Mouse (Mus musculus) CH12.LX (cell line): ENCODE data around the gene Pdlim1. TPM values are rescaled to one million over a fixed set of nuclear protein-coding genes. Genes with fewer than 3 reads are reported as not detected.

ENCODE experiments used
- DNase-seq: peaks from one replicate; pipeline ENCODE4 v3.0.0-alpha.2; 2013; ENCODE audit errors: extremely low read depth
- H3K27ac ChIP-seq: 2 replicates; pipeline ENCODE4 v1.5.1; 2012; ENCODE audit warnings: low read depth, mild to moderate bottlenecking, control low read depth, moderate library complexity; ENCODE audit not compliant: insufficient read depth
- H3K27me3 ChIP-seq: replicated peaks from 2 replicates; pipeline ENCODE3; 2012; ENCODE audit warnings: inconsistent platforms
- H3K36me3 ChIP-seq, 2 experiments: replicated peaks in 1 of 2; 2 replicates each; pipeline versions ENCODE3 to v1.6.1; 2012; ENCODE audit warnings: inconsistent platforms in 1 of 2, low read length in 1 of 2, mild to moderate bottlenecking in 1 of 2, mixed read lengths in 1 of 2, moderate library complexity in 1 of 2; ENCODE audit not compliant: control insufficient read depth in 1 of 2, insufficient read depth in 1 of 2
- H3K4me1 ChIP-seq, 2 experiments: 2 replicates each; pipeline ENCODE4 v1.6.1; 2012; ENCODE audit warnings: inconsistent platforms in 1 of 2, moderate library complexity in 1 of 2; ENCODE audit not compliant: insufficient read depth in 2 of 2, control insufficient read depth in 1 of 2
- H3K4me2 ChIP-seq: 2 replicates; pipeline ENCODE4 v1.6.1; 2012; ENCODE audit warnings: low read depth, mild to moderate bottlenecking, control low read depth; ENCODE audit not compliant: poor library complexity, insufficient read depth, severe bottlenecking
- H3K4me3 ChIP-seq, 3 experiments: fragments of 150-350 bp in 1 of 3; sonication (generic) in 1 of 3; replicated peaks in 1 of 3; 2 replicates each; pipeline versions ENCODE3 to v1.5.1; 2011 to 2012; ENCODE audit warnings: low read depth in 2 of 3, low read length in 2 of 3, mild to moderate bottlenecking in 2 of 3, moderate library complexity in 2 of 3, control low read depth in 1 of 3, improper control_type of control experiment in 1 of 3, inconsistent platforms in 1 of 3, mixed read lengths in 1 of 3; ENCODE audit not compliant: poor library complexity in 1 of 3
- H3K79me2 ChIP-seq: replicated peaks from 2 replicates; pipeline ENCODE4 v1.6.1; 2012; ENCODE audit warnings: mild to moderate bottlenecking, moderate library complexity; ENCODE audit not compliant: control insufficient read depth, poor library complexity, insufficient read depth, severe bottlenecking; ENCODE audit errors: extremely low read depth
- H3K9ac ChIP-seq: 2 replicates; pipeline ENCODE4 v1.6.1; 2012; ENCODE audit warnings: low read depth, mild to moderate bottlenecking, control low read depth, moderate library complexity; ENCODE audit not compliant: insufficient read depth
- H3K9me3 ChIP-seq: replicated peaks from 2 replicates; pipeline ENCODE3; 2012; ENCODE audit warnings: low read length, inconsistent platforms, mixed read lengths
- CHD1 ChIP-seq: IDR thresholded peaks from 2 replicates; pipeline ENCODE4 v1.6.1; 2012; ENCODE audit warnings: low read depth, low read length, improper control_type of control experiment, inconsistent platforms
- CHD2 ChIP-seq: IDR thresholded peaks from 2 replicates; pipeline ENCODE4 v1.6.1; 2011; ENCODE audit warnings: low read length, improper control_type of control experiment
- CTCF ChIP-seq, 2 experiments: IDR thresholded peaks in 1 of 2; conservative IDR thresholded peaks in 1 of 2; 2 replicates each; pipeline ENCODE4 v1.5.1; 2011 to 2012; ENCODE audit warnings: low read depth in 2 of 2, low read length in 2 of 2, improper control_type of control experiment in 1 of 2, inconsistent platforms in 1 of 2, mild to moderate bottlenecking in 1 of 2, moderate library complexity in 1 of 2
- EP300 ChIP-seq: IDR thresholded peaks from 2 replicates; pipeline ENCODE4 v1.6.1; 2011; ENCODE audit warnings: low read length, improper control_type of control experiment
- ETS1 ChIP-seq: conservative IDR thresholded peaks from 2 replicates; pipeline ENCODE4 v1.6.1; 2012; ENCODE audit warnings: low read depth, mild to moderate bottlenecking, inconsistent platforms, low read length, improper control_type of control experiment, moderate library complexity
- KAT2A ChIP-seq: IDR thresholded peaks from 2 replicates; pipeline ENCODE4 v1.6.1; 2012; ENCODE audit warnings: low read length, improper control_type of control experiment, inconsistent platforms; ENCODE audit not compliant: insufficient replicate concordance
- NELFE ChIP-seq: IDR thresholded peaks from 2 replicates; pipeline ENCODE4 v1.6.1; 2011; ENCODE audit warnings: low read depth, low read length, improper control_type of control experiment
- NRF1 ChIP-seq: IDR thresholded peaks from 2 replicates; pipeline ENCODE4 v1.6.1; 2014; ENCODE audit warnings: low read depth, mild to moderate bottlenecking, inconsistent platforms, low read length, improper control_type of control experiment, moderate library complexity
- PAX5 ChIP-seq: IDR thresholded peaks from 2 replicates; pipeline ENCODE4 v1.6.1; 2012; ENCODE audit warnings: low read length, inconsistent platforms, mixed read lengths
- RAD21 ChIP-seq: IDR thresholded peaks from 2 replicates; pipeline ENCODE4 v1.6.1; 2011; ENCODE audit warnings: low read depth, mild to moderate bottlenecking, low read length, improper control_type of control experiment, moderate library complexity
- RCOR1 ChIP-seq: conservative IDR thresholded peaks from 2 replicates; pipeline ENCODE4 v1.6.1; 2012; ENCODE audit warnings: low read depth, mild to moderate bottlenecking, inconsistent platforms, low read length, improper control_type of control experiment
- TCF12 ChIP-seq: IDR thresholded peaks from 2 replicates; pipeline ENCODE4 v1.6.1; 2014; ENCODE audit warnings: low read depth, mild to moderate bottlenecking, inconsistent platforms, low read length, improper control_type of control experiment
- USF1 ChIP-seq: IDR thresholded peaks from 2 replicates; pipeline ENCODE4 v1.6.1; 2014; ENCODE audit warnings: low read depth, mild to moderate bottlenecking, inconsistent platforms, low read length, improper control_type of control experiment
- ZMIZ1 ChIP-seq: IDR thresholded peaks from 2 replicates; pipeline ENCODE4 v1.6.1; 2012; ENCODE audit warnings: low read depth, mild to moderate bottlenecking, inconsistent platforms, low read length, improper control_type of control experiment
- dilution Hi-C: fragments of 300-500 bp; cut with MboI; formaldehyde crosslinking; loops from 2 replicates; pipeline ENCODE4 v1.14.3; 2020; ENCODE audit warnings: low sequenced_read_pairs; ENCODE audit not compliant: extremely low pct_unique_long_range_greater_than_20kb, extremely low pct_ligation_motif_present
- in situ Hi-C: fragments of 300-500 bp; cut with MboI; formaldehyde crosslinking; loops from 3 replicates; pipeline ENCODE4 v1.14.3; 2019; ENCODE audit warnings: low sequenced_read_pairs, low pct_ligation_motif_present, low pct_unique_long_range_greater_than_20kb, mixed read lengths
- polyA plus RNA-seq: library from polyadenylated mRNA; unstranded; fragments of >175 nt; gene quantifications from 2 replicates; pipeline ENCODE4 v1.2.1, GENCODE M21; 2012; ENCODE audit warnings: low read depth; ENCODE audit not compliant: insufficient read length
- total RNA-seq, 2 experiments: library from RNA; depleted of rRNA; stranded (reverse); fragments of 300-350 nt in 1 of 2; fragments of >200 nt in 1 of 2; gene quantifications; 2 replicates each; pipeline ENCODE4 v1.2.3; 2012 to 2014

Gene Pdlim1
- total and polyA plus RNA-seq, 3 experiments, result 15.1 to 54.9 (median 18.7) TPM

DNA sequence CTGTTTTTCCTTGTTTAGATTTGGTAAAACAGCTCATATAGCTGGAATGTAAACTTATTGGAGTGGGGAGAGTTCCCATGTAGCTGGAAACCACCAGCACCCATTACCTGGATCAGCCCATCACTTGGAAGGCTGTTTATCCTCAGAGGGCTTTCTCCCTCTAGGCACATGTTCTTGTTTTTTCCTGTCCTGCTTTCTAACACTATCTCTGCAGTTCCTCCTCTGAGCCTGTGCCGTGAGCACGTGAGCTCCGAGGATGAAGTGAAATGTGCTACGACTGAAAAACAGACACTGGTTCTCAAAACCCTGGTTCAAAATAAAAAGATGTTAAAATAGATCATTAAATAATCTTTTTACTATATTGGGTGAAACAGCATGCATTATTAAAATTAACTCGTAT, 30.8 kb upstream of the Pdlim1 start:
- in situ Hi-C loops, result no loop called here
- H3K4me1 ChIP-seq, result no peaks in the 10 kb centered on the region
- DNase-seq, result no peak
- no peaks in the 10 kb centered on the region for H3K79me2 ChIP-seq
- H3K9ac ChIP-seq, result no peak overlapping the region
- no peaks in the 10 kb centered on the region for H3K9me3 ChIP-seq
- TF ChIP-seq USF1, result no peak
- TF ChIP-seq KAT2A, result no peak
- no peak for TF ChIP-seq PAX5
- no peak for TF ChIP-seq ZMIZ1
- TF ChIP-seq CTCF (conservative IDR thresholded peaks at IDR 0.05 in 1 of 2, IDR thresholded peaks at IDR 0.05 in 1 of 2; ENCODE audit: low read depth in 2 of 2, low read length in 2 of 2), result no peak
- dilution Hi-C loops, result no loop called here
- H3K27me3 ChIP-seq, result no peaks in the 10 kb centered on the region
- no peak overlapping the region for H3K4me3 ChIP-seq
- no peak overlapping the region for H3K4me2 ChIP-seq
- H3K36me3 ChIP-seq, result peaks cover 0 to 7% of the 10 kb centered on the region in 2 experiments
- no peak overlapping the region for H3K27ac ChIP-seq

- dilution Hi-C loops, result no loop called here
- in situ Hi-C loops, result no loop called here
- H3K27ac ChIP-seq, result no peak overlapping the region
- H3K9ac ChIP-seq, result no peak overlapping the region
- peaks cover 0 to 4% of the 10 kb centered on the region in 2 experiments for H3K36me3 ChIP-seq
- no peak overlapping the region for H3K4me2 ChIP-seq
- TF ChIP-seq CHD2, result no peak
- TF ChIP-seq TCF12, result no peak
- no peak for TF ChIP-seq ETS1
- TF ChIP-seq CTCF (conservative IDR thresholded peaks at IDR 0.05 in 1 of 2, IDR thresholded peaks at IDR 0.05 in 1 of 2; ENCODE audit: low read depth in 2 of 2, low read length in 2 of 2), result no peak
- no peak for TF ChIP-seq RCOR1
- no peak for TF ChIP-seq USF1
- TF ChIP-seq NRF1, result no peak
- TF ChIP-seq CHD1, result no peak
- TF ChIP-seq EP300, result no peak
- no peak for TF ChIP-seq NELFE
- no peak for TF ChIP-seq RAD21
- TF ChIP-seq, all 38 proteins: peak for 0
- no peaks in the 10 kb centered on the region for H3K27me3 ChIP-seq
- H3K4me3 ChIP-seq, result no peak overlapping the region
- no peaks in the 10 kb centered on the region for H3K9me3 ChIP-seq
- H3K79me2 ChIP-seq, result no peaks in the 10 kb centered on the region
- no peak for DNase-seq
- H3K4me1 ChIP-seq, result no peaks in the 10 kb centered on the region
These were observed 28.5 kb upstream of the Pdlim1 start for GRCm38 (mm10) chr19:40299983-40300759.
